Mouse (Mus musculus) bone marrow, adult 2 months (tissue): ENCODE measurements around the gene Sspn.

ENCODE experiments used
- CTCF ChIP-seq: fragments of 200-500 bp; IDR thresholded peaks from 2 replicates; pipeline ENCODE4 v1.5.1; 2011; ENCODE audit warnings: low read length, control low read depth; ENCODE audit not compliant: control insufficient read depth, insufficient read depth
- POLR2A ChIP-seq: fragments of 200-500 bp; IDR thresholded peaks from 2 replicates; pipeline ENCODE4 v1.6.1; 2011; ENCODE audit warnings: low read depth, mild to moderate bottlenecking, control low read depth, low read length, borderline replicate concordance; ENCODE audit not compliant: control insufficient read depth

GRCm38 (mm10) chr6:145953121-145953896 is 21.9 kb downstream of the Sspn start:
- TF ChIP-seq CTCF: no peak
- TF ChIP-seq POLR2A: no peak
